Mouse (Mus musculus): Measurements from ENCODE around the gene Zfp28. TPM values are rescaled to one million over a fixed set of nuclear protein-coding genes. Genes with fewer than 3 reads are reported as not detected.

The Zfp28 gene
- 12.6 and 13.1 TPM in 2 replicates for polyA plus RNA-seq (2016; fragmentation: Nextera tagmentation; extraction: Ambion mirVana)

DNA sequence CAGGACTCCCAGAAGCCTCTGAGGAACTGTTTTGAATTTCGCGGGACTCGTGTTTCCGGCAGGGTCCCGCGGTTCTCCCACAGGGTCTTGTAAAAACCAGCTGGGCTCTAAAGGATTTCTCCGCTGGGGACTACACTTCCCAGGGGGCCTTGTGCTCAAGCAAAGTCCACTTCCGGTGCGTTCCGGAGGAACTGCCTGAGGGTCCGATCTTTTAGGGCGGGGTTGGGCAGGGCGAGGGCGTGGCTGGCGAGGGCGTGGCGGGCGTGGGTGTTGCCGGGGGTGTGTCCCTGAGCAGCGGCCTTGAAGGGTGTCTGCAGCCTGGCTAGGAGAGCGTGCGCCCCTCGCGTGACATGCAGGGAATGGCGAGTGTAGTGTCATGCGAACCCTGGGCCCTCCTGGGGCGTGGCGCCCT, at the start of gene Zfp28:
Gene Zfp28, plus strand, starts transcription at position 252 of the 412 bp plus-strand sequence.
- peak; percentile 96 for ATAC-seq (ENCODE audit: insufficient number of reproducible peaks, insufficient read depth, low FRiP score, low TSS enrichment)
- Histone ChIP-seq H3K27ac (no peak within 1 kb of the TSS), H3K9ac (peak within 1 kb of the TSS; percentile 67), H3K9me3 (no peaks in the 10 kb centered on the region), H3K4me2 (replicated peaks) (peak within 1 kb of the TSS; percentile 76), H3K36me3 (0 out of 2 replicates have a peak, but pooled peaks cover 3% of the 10 kb centered on the region), H3K4me1 (peaks cover 10% of the 10 kb centered on the region; the same call in 1 of the 2 replicates), H3K27me3 (no peaks in the 10 kb centered on the region), H3K4me3 (peak within 1 kb of the TSS; percentile 66)
- WGBS = under 1% methylated on average over 28 of the region's 28 CpGs

DNA sequence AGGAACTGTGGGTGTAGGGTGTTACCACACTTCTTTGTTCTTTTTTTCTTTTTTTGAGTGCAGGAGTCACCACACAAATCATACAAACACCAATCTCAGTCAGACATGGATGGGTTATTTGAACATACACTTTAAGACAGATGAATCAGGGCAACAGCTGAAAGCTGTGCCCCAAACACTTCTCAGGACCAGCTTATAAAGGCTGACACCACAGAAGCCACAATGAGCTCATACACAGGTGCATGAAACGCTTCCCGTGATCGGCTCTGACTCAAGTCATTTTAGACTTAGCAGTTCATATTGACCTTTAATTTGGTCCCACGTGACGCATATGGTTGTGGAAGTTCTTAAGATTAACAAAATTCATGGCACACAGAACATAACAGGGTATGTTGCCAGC, 43.2 kb upstream of the Zfp28 start:
- 78% methylated on average over 5 of the region's 5 CpGs for WGBS
- Histone ChIP-seq H3K27ac (no peak overlapping the region), H3K36me3 (no peaks in the 10 kb centered on the region), H3K9me3 (0 out of 2 replicates have a peak, but pooled peaks cover 4% of the 10 kb centered on the region), H3K4me1 (no peaks in the 10 kb centered on the region), H3K9ac (no peak overlapping the region), H3K27me3 (no peaks in the 10 kb centered on the region), H3K4me3 (no peak overlapping the region), H3K4me2 (replicated peaks) (no peak overlapping the region)
- no peak for ATAC-seq (ENCODE audit: insufficient number of reproducible peaks, insufficient read depth, low FRiP score, low TSS enrichment)

- Histone ChIP-seq H3K4me1 (no peaks in the 10 kb centered on the region), H3K4me3 (peak within 1 kb of the TSS; percentile 58), H3K4me2 (replicated peaks) (peak within 1 kb of the TSS; percentile 46), H3K36me3 (no peaks in the 10 kb centered on the region), H3K9ac (peak within 1 kb of the TSS; percentile 37; the same call in 1 of the 2 replicates), H3K9me3 (no peaks in the 10 kb centered on the region), H3K27ac (peak within 1 kb of the TSS; percentile 50; the same call in 1 of the 2 replicates), H3K27me3 (no peaks in the 10 kb centered on the region)
- under 1% methylated on average over 26 of the region's 26 CpGs for WGBS
- ATAC-seq (ENCODE audit: insufficient number of reproducible peaks, insufficient read depth, low FRiP score, low TSS enrichment) = peak; percentile 90
Observed at GRCm38 (mm10) chr7:6343501-6344071, 39.5 kb upstream of the Zfp28 start, which contains the start of gene Gm3854. TSS of gene Gm3854 (plus strand) at chr7:6343759.

GRCm38 (mm10) chr7:6344124-6344523, 39.0 kb upstream of the Zfp28 start:
- no peak for ATAC-seq (ENCODE audit: insufficient number of reproducible peaks, insufficient read depth, low FRiP score, low TSS enrichment)
- Histone ChIP-seq H3K9me3 (no peaks in the 10 kb centered on the region), H3K27ac (no peak overlapping the region), H3K4me1 (no peaks in the 10 kb centered on the region), H3K4me2 (replicated peaks) (peak overlapping the region; percentile 46), H3K9ac (peak overlapping the region; percentile 37; the same call in 1 of the 2 replicates), H3K36me3 (no peaks in the 10 kb centered on the region), H3K27me3 (no peaks in the 10 kb centered on the region), H3K4me3 (peak overlapping the region; percentile 58)
- WGBS = 34% methylated on average over 10 of the region's 10 CpGs

DNA sequence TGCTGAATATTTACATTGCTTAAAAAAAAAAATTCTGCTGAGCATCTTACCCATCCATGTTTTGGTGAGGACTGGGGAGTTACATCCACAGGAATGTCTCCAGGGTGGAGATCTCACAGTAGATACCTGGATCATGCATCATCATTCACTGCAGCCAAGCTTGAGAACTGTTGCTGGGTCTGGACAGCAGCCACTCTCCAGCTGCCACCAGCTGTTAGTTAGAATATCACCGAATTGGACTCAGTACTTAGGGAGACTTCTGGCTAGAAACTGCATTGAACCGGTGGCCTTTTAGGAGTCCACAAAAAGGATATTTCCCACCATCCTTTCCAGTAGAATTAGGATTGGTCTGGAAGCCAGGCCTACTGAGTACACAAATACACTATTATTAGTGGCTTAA, 25.0 kb upstream of the Zfp28 start:
- WGBS = 60% methylated on average over 2 of the region's 2 CpGs
- no peak overlapping the region for H3K9ac ChIP-seq

DNA sequence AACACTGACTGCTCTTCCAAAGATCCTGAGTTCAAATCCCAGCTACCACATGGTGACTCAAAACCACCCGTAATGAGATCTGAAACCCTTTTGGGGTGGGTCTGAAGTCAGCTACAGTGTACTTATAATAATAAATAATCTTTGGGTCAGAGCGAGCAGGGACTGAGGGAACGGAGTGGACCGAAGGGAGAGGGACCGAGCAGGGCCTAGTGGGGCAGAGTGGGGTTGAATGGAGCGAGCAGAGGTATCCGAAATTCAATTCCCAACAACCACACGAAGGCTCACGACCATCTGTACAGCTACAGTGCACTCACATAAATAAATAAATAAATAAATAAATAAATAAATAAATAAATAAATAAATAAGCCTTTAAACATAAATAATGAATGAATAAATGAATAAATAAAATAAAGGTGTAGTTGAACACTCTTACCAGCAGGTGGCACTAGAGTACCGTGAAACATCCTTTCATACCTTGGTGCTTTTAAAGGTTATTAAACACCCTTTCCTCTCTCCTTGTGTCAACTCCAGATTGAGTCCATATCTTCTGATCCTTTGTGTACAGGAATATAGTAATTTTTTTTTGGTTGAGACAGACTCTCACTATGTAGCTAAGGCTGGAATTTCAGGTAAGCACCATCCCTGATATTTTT, 24.0 kb upstream of the Zfp28 start:
- H3K4me1 ChIP-seq = 0 out of 2 replicates have a peak, but pooled peaks cover 5% of the 10 kb centered on the region
- no peak overlapping the region for H3K9ac ChIP-seq
- no peak for ATAC-seq (ENCODE audit: insufficient number of reproducible peaks, insufficient read depth, low FRiP score, low TSS enrichment)
- H3K36me3 ChIP-seq = no peaks in the 10 kb centered on the region
- 54% methylated on average over 10 of the region's 10 CpGs for WGBS
- no peak overlapping the region for H3K27ac ChIP-seq
- H3K4me2 ChIP-seq (replicated peaks) = no peak overlapping the region
- H3K27me3 ChIP-seq = no peaks in the 10 kb centered on the region
- H3K9me3 ChIP-seq = no peaks in the 10 kb centered on the region
- no peak overlapping the region for H3K4me3 ChIP-seq

More for the DNA sequence above, 25.0 kb upstream of the Zfp28 start:
- no peak for ATAC-seq (ENCODE audit: insufficient number of reproducible peaks, insufficient read depth, low FRiP score, low TSS enrichment)
- Histone ChIP-seq H3K27ac (no peak overlapping the region), H3K27me3 (no peaks in the 10 kb centered on the region), H3K9me3 (no peaks in the 10 kb centered on the region), H3K4me1 (no peaks in the 10 kb centered on the region), H3K4me3 (no peak overlapping the region), H3K36me3 (no peaks in the 10 kb centered on the region), H3K4me2 (replicated peaks) (no peak overlapping the region)

DNA sequence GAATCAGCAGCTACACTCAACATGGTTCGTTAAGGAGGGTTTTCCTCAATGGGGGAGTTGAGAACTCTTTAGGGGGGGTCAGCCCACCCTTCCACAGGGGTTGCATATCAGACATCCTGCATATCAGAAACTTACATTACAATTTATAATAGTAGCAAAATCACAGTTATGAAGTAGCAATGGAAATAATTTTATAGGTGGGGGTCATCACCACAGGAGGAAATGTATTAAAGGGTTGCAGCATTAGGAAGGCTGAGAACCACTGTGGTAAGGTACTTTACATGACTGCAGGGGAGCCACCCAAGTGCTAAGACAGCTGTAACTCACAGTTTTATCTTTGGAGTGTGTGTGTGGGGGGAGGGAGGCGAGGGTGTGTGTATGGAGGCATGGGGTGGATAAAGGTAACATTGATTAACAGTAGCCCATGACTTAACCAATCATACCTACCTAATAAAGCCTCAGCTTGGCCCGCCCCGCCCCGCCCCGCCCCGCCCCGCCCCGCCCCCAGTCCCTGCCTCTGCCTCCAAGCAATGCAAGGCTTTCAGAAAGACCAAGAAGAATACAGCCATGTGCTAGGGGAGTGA, 22.5 kb upstream of the Zfp28 start:
- 0 out of 2 replicates have a peak, but pooled peaks cover 5% of the 10 kb centered on the region for H3K4me1 ChIP-seq
- WGBS = 17% methylated on average over 8 of the region's 9 CpGs
- H3K9ac ChIP-seq = no peak overlapping the region
- H3K9me3 ChIP-seq = no peaks in the 10 kb centered on the region
- ATAC-seq (ENCODE audit: insufficient number of reproducible peaks, insufficient read depth, low FRiP score, low TSS enrichment) = no peak
- no peaks in the 10 kb centered on the region for H3K36me3 ChIP-seq
- H3K27me3 ChIP-seq = no peaks in the 10 kb centered on the region
- no peak overlapping the region for H3K4me2 ChIP-seq (replicated peaks)
- H3K4me3 ChIP-seq = no peak overlapping the region
- no peak overlapping the region for H3K27ac ChIP-seq

DNA sequence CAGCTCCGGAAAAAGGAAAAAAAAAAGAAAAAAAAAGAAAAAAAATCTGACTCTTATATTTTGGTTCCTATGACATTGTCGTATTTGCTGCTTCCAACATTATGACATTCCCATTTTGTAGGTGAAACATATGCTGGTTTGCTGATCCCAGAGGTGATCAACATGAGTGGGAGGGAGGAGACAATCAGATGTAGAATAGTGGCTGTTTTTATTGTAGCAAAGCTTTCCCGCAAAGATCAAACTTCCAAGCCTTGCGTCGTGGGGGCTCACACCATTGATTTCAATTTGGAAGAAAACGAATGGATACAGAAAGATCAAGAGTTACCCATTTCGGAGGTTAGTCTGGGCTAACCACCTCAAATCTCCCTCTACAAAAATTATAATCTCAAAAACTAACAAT, 21.3 kb upstream of the Zfp28 start:
- no peaks in the 10 kb centered on the region for H3K36me3 ChIP-seq
- H3K9ac ChIP-seq = peak overlapping the region; percentile 43
- 24% methylated on average over 7 of the region's 7 CpGs for WGBS
- 0 out of 2 replicates have a peak, but pooled peaks cover 5% of the 10 kb centered on the region for H3K4me1 ChIP-seq
- H3K4me2 ChIP-seq (replicated peaks) = peak overlapping the region; percentile 67
- no peak for ATAC-seq (ENCODE audit: insufficient number of reproducible peaks, insufficient read depth, low FRiP score, low TSS enrichment)
- no peaks in the 10 kb centered on the region for H3K9me3 ChIP-seq
- no peaks in the 10 kb centered on the region for H3K27me3 ChIP-seq
- H3K27ac ChIP-seq = peak overlapping the region; percentile 84
- peak overlapping the region; percentile 49 for H3K4me3 ChIP-seq

GRCm38 (mm10) chr7:6362268-6363046, 20.6 kb upstream of the Zfp28 start:
- 0 out of 2 replicates have a peak, but pooled peaks cover 5% of the 10 kb centered on the region for H3K4me1 ChIP-seq
- peak overlapping the region; percentile 49 for H3K4me3 ChIP-seq
- H3K9ac ChIP-seq = peak overlapping the region; percentile 43
- peak overlapping the region; percentile 67 for H3K4me2 ChIP-seq (replicated peaks)
- under 1% methylated on average over 38 of the region's 38 CpGs for WGBS
- peak; percentile 93 for ATAC-seq (ENCODE audit: insufficient number of reproducible peaks, insufficient read depth, low FRiP score, low TSS enrichment)
- H3K9me3 ChIP-seq = no peaks in the 10 kb centered on the region
- no peaks in the 10 kb centered on the region for H3K36me3 ChIP-seq
- H3K27me3 ChIP-seq = no peaks in the 10 kb centered on the region
- H3K27ac ChIP-seq = peak overlapping the region; percentile 84

- Histone ChIP-seq H3K4me1 (0 out of 2 replicates have a peak, but pooled peaks cover 5% of the 10 kb centered on the region), H3K9me3 (no peaks in the 10 kb centered on the region), H3K4me2 (replicated peaks) (peak within 1 kb of the TSS; percentile 67), H3K27ac (peak within 1 kb of the TSS; percentile 84), H3K4me3 (peak within 1 kb of the TSS; percentile 49), H3K27me3 (no peaks in the 10 kb centered on the region), H3K9ac (peak within 1 kb of the TSS; percentile 56), H3K36me3 (no peaks in the 10 kb centered on the region)
- under 1% methylated on average over 23 of the region's 23 CpGs for WGBS
- ATAC-seq (ENCODE audit: insufficient number of reproducible peaks, insufficient read depth, low FRiP score, low TSS enrichment) = peak; percentile 85
Observed at GRCm38 (mm10) chr7:6363047-6363488, 20.0 kb upstream of the Zfp28 start, which contains the start of gene Zfp78. TSS of gene Zfp78 (plus strand) at chr7:6363280.

DNA sequence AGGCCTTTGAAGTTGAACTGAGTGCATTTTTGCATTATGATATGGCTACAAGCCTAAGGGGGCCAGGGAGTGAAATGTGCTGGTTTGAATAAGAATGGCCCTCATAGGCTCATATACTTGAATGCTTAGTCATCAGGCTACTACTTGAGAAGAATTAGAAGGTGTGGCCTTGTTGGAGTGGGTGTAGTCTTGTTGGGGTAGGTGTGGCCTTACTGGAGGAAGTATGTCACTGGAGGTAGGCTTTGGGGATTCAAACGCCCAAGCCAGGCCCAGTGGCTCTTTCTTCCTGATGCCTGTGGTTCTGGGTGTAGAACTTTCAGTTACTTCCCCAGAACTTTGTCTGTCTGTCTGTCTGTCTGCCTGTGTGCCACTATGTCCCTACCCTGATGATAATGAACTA, 18.3 kb upstream of the Zfp28 start:
- no peak overlapping the region for H3K4me2 ChIP-seq (replicated peaks)

More for the DNA sequence above, 18.3 kb upstream of the Zfp28 start:
- no peak overlapping the region for H3K4me3 ChIP-seq
- 50% methylated on average over 1 of the region's 1 CpGs for WGBS
- ATAC-seq (ENCODE audit: insufficient number of reproducible peaks, insufficient read depth, low FRiP score, low TSS enrichment) = no peak
- no peaks in the 10 kb centered on the region for H3K9me3 ChIP-seq
- H3K9ac ChIP-seq = no peak overlapping the region
- no peaks in the 10 kb centered on the region for H3K36me3 ChIP-seq
- H3K27ac ChIP-seq = no peak overlapping the region
- H3K4me1 ChIP-seq = 0 out of 2 replicates have a peak, but pooled peaks cover 5% of the 10 kb centered on the region
- no peaks in the 10 kb centered on the region for H3K27me3 ChIP-seq
